Mouse (Mus musculus) testis, postnatal 10 days (tissue): Measurements from ENCODE around the gene Gtse1.
A peak's percentile ranks its signal among the peaks of the same experiment; 100 is the strongest.
"Not testable (repeated sequence)": the region's sequence is repeated elsewhere in the genome, so short reads cannot be mapped to it uniquely, and the experiment has no call there.

Source experiments
- DNase-seq: peaks from one replicate; pipeline ENCODE4 v3.0.0; 2021; ENCODE audit warnings: low spot score

The Gtse1 gene

DNA sequence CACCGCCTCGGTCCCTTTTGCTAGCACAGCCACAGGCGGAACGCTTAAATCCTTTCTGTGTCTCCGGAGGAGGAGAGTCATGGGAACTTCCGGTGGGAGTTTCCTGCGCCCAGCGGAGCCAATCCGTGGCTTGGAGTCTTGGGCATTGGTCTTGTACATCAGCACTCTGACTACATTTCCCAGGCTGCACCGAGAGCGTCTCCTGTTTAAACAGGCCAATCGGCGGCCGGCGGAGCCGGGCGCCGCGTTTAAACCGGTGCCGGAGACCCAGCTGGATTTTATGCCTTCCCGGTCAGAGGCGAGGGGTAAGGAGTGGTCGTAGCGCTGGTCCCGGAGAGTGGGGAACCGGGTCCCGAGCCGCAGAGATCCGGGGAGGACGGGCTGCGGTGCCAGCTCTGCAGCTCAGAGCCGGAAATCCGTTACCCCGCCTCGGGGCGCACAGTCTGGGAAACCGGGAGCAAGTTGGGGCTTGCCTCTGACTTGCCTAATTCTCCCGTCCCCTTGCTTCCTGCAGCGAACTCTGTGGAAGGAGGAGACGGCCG is at the start of gene Gtse1:
Gene Gtse1, plus strand, starts transcription at position 256 of the 542 bp plus-strand sequence.
- peak; percentile 91 for DNase-seq

DNA sequence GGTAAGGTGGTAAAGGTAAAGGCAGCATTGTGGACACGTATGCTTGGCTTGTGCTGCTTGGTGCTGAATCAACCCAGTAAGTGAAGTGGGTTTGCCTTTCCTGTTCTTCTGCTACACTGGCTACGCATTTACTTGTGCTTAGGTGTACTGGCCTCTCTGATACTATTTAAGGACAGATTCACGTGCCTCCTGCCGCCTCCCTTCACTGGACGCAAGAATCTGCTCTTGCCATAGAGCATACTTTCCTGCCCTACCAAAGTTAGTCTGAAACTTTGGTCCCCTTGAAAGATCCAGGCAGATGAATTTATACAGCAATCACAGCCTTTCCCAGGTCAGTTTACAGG is 49.1 kb upstream of the Gtse1 start:
- DNase-seq, result no peak

DNA sequence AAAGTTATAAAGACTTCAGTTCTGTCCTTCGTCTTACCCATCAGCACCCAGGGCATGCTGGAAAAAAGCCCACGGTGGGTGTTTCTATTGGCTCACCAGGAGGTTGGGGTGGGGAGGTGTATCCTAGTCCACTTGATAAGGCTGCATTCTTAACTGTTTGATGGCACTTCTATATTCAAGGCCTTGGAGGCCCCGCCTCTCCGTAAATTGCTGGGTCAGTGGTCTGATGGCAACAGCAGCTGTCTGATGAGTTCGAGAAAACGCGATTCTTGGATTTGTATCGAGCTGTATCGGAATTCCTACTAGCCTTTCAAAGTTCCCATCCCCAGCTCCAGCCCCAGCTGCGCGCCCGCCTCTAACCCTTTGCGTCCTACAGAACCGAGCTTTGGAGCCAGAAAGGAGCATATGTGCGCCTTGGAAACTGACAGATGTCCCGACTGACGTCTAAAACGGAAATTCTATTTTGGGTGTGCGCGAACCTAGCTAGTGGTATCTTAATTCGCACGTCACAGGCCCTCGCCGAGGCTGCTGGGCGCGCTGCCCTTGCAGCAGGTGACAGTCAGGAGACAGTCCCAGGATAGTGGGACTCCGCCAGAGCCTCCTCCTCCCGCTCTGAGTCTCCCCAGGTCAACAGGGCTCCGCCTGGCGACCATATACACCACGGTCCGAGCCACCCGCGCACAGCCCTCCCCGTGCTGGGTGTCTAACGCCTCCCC is 48.6 kb upstream of the Gtse1 start:
- peak; percentile 68 for DNase-seq

DNA sequence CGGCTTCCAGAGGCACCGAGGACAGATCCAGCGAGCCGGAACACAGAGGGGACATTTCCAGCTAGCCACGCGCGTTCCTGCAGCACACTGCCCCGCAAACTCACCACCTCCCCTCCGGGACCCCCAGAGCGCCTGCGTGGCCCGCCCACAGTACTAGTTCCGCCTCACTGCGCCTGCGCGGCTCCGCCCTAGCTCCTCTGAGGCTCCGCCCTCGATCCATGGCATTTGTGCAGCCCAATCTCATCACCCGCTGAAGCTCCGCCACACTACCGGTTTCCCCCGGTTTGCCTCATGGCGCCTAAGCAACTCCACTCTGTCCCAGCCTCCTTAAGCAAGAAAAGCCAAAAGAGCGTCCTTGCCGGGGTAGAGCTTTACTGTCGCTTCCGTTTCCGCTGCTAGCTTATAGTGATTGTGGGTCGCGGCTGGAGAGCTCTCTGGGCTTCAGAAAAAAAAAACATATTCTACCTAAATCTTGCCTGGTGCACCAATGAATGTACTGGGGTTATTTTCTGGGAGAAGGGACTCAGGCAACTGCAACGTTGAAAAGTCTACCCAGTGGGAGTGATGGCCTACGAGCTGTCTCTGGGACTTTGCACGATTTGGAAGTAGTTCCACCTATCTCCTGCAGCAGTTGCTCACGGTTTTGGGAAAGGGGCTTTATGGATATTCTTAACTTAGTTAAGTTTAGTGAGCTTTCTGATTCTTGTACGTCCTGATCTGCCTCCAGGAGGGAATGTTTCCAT is 47.8 kb upstream of the Gtse1 start, which contains the start of gene Cdpf1:
Gene Cdpf1, minus strand, starts transcription at position 163 of the 743 bp plus-strand sequence.
- DNase-seq, result peak; percentile 99

DNA sequence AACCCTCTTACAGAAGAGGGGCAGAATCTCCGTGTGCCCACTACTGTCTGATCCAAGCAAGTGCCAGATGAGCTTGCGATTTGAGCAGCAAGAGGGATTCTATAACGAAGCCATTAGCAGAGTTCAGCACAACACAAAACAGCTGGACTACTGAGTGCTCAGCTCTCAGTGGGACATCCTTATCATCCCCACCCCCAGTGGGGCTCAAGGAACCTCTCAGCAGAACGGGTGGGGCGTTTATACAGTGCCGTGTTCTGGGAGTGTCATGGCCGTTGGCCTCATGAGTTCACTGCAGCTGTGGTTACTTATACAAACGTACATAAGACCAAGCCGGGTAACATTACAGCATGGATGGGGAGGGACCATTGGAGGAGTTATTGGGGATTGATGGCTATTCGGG is 46.1 kb upstream of the Gtse1 start:
- no peak for DNase-seq

DNA sequence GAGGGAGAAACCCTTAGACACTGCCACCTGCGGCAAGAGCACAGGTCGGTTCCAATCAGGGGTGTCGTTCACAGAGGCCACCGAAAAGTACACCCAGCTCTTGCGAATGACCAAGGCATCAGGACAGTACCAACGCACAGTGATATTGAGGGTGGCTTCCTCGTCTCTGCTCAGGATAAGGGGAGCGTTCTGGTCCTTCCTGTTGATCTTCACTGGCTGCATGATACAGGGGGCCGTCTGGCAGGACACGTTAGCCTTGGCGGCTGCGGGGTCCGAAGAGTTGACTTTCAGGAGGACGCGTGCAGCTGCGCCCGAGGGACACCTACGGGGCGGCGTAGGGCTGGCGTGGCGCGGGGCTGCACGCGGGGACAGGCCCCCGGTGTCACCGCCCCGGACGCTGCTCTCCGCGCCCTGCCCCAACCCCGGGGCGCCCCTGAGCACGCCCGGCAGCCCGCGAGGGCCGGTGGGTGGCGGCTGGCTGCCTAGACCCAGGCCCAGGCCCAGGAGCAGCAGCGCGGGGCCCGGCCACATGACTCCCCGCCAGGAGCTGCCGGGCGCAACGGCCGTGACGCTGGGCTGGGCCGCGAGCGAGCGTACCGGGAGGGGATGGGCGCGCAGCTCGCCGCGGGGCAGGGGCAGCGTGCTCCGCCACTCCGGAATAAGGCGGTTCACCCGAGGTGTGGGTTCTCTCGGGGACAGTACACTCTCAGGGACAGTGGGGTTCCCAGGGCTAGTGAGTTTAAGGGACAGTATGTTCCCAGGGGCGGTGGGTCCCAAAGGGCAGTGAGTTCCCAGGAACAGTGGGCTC is 38.1 kb upstream of the Gtse1 start, which contains the start of gene Pkdrej:
Gene Pkdrej, minus strand, starts transcription at position 532 of the 808 bp plus-strand sequence.
- DNase-seq, result peak; percentile 68

DNA sequence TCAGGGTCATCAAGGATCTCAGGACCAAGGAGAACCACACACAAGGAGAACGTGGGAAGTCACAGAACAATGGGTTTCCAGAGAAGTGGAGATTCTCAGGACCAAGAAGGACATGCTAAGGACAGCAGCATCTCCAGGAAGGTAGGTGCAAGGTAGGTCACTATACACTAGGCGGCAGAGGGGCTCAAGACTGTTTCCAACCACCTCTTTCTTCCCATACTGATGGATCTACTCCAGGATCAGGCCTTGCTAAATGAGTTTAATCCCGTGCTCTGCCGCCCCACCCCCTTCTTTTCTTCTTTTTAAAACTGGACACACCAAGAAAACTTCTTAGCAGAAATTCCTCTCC is 37.6 kb upstream of the Gtse1 start:
- DNase-seq, result no peak

DNA sequence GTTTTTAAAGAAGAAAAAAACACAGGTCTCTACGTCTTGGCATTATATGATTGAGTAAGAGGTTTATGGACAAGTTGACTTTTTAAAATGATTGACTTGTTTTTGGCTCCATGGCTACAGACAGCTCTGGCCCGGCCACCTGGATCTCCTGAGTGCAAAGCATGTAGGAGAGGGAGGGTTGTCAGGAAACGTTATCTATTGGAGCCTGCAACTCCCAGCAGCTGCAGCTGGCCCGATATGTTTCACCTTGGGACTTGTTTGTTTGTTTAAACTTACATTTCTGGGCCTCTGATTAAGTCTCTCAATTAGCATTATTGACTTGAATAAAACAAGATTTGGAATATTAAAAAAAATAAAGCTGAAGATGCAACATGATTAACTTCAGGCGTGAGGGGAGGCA is 32.9 kb upstream of the Gtse1 start:
- DNase-seq, result no peak

DNA sequence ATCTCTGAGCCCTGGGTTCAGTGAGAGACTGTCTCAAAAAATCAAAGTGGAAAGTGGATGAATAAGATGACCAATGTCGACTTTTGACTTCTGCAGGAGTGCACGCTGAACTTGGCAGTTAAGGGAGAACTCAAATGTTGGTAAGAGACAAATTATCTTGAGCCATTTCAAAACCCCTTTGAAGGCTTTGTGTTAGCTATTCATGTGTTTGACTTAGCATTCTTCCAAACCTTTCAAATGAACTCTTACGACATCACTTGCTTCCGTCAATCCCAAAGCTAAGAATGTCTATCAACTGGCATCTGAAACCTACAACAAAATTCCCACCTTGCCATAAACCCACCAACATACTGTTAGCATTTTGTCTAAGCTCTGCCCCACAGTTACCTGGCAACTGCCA is 31.5 kb upstream of the Gtse1 start:
- DNase-seq, result no peak

DNA sequence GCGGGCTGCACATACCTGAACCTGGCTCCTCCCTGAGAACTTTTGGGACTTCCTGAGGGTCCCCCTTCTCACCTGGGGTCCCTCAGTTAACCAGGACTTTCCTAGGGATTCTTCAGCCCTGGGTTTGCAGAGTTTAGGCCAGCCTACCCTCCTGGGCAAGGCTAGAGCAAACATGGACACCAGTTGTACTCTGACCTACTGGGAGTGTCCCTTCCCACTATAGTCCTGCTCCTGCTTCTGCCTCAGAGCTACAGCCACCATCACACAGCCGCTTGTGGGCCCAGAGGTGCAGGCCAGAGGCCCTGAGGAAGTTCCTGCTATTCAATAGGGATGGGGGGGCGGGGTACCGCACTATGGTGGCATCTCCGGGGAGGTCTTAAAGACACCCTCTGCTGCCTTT is 30.1 kb upstream of the Gtse1 start:
- DNase-seq, result no peak

DNA sequence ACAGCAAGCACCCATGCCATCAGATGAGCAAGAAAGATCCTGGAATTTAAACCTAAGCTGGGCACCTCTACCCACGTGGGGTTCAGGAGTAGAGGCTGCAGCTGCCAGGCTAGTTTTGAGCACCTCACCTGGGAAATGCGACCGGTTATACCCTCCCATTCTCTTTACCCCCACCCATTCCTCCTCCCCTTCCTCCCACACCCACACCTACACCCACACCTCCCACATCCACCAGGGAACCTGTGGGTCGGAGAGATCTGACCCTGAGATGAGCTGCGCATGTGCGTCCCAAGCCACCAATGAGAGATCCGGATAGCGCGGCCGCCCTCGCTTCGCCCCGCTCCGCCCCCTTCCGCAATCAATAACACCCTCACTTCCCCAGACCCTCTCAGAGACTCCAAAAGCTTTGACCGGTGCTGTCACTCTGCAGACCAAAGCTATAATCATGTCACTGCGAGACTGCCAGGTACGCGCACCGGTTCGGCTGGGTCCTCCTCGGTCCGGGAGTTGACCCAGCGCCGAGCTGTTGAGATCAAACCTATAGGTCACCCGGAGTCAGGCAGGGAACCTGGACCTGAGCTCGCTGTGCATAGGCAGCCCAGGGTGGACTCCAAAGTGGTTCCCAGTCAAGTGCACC is 27.5 kb upstream of the Gtse1 start, which contains the start of gene Ttc38:
Gene Ttc38, plus strand, starts transcription at position 353 of the 637 bp plus-strand sequence.
- DNase-seq, result peak; percentile 85

DNA sequence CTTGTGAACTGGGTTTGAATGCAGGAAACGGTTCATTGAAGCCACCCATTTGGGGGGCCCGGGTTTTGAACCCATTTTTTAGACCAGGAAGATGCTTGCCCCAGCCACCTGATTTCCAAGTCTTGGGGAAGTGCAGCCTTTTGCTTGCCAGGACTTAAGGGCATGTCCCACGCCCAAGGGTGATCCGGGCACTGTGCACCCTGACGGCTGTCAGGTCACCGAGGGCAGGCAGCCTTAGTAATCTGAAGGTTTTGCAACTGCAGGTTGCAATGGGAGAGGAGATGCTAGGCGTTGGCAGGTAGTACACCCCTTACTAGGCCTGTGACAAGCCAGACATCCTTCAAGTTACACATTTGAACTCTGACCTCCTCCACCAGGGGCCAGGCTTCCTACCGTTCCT is 26.9 kb upstream of the Gtse1 start:
- no peak for DNase-seq

DNA sequence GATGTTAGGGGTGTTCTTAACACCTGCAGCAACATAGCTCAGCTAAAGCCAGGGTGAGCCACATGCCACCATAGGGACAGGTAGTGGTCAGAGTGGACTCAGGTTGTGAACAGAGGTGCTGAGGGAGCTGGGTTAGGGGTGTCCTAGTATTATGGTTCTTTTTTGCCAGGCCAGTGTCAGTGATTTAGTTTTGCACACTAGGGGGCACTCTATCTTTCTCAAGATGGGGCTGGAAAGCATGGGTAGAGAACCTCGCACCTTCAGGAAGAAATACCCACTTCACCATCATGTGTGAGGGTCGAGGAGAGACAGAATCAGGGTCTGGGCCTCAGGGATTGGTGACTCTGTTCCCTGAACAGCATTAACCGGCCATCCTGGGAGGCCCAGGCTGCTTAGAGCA is 24.2 kb upstream of the Gtse1 start:
- DNase-seq, result no peak

DNA sequence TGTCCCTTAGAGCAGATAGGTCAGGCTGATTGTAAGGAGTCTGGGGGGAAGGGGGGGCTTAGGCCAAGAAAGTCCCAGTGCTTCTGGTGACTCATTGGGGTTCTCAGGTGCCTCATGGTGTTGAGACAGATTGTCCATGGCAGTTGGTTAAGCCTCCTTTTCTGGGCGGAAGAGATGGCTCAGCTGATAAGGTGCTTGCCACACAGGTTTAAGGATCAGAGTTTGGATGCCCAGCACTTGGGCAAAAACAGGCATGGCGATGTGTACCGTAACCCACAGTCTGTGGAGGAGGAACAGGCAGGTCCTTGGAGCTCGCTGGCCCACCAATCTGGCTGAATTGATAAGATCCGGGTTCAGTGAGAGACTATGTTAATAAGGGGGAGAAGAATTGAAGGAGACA is 22.7 kb upstream of the Gtse1 start:
- no peak for DNase-seq

DNA sequence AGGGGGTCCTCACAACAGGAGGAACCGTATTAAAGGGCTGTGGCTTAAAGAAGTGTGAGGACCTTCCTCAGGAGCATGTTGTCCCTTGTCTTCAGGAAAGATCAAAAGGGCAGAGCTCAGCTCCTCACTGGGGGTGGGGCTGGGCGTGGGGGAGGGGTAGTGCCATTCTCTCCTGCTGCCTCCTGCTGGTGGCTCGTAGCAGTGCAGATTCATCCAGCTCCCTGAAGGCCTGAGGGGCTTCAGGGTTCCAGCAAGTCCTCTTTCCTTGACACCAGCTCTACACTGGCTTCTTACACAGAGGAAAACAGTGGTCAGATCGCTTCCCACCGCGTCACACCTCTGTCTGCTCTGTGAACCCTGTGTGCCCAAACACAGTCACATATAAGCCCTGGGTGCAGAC is 18.6 kb upstream of the Gtse1 start:
- peak; percentile 70 for DNase-seq

DNA sequence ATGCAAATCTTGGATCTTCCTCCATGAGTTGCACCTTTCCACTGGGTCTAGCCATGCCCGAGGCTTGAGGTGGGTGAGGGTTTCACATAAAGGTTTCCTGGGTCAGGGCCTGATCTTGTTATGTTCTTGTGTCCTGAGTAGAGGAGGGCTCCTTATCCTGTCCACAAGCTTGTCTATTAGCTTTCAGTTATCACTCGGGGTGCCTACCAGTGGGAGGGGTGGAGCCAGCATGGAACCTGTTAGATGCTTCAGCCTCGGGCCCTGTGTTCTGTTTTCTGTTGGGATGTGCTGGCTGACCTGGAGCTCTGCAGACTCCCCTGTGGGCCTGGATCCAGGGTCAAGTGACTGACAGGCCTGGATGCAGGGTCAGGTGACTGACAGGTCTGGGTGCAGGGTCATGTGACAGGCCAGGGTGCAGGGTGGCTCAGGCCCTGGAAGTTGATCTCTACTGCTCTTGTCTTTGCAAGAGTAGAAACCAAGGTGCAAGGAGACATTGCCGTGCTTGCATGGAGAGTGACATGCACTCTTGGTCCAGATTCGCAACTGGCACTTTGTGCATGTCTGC is 17.7 kb upstream of the Gtse1 start:
- no peak for DNase-seq

DNA sequence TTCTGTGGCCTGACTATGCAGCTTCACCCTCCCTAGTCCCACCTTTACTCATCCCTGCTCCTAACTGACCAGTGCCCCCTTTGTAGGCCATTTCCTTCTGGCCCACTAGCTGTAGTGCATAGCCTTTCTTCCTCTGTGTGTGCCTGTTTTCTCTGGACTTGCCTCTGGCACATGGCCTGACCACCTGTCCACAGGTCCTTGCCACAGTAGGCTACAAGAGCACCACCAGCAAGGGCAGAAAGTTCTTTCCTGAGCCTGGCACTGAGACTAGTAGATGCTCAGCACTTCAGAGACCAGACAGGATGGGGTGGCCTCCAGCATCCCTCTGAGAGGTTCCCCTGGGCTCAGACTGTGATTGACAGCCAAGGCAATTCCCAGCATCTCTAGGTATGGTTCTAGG is 14.5 kb upstream of the Gtse1 start:
- no peak for DNase-seq

DNA sequence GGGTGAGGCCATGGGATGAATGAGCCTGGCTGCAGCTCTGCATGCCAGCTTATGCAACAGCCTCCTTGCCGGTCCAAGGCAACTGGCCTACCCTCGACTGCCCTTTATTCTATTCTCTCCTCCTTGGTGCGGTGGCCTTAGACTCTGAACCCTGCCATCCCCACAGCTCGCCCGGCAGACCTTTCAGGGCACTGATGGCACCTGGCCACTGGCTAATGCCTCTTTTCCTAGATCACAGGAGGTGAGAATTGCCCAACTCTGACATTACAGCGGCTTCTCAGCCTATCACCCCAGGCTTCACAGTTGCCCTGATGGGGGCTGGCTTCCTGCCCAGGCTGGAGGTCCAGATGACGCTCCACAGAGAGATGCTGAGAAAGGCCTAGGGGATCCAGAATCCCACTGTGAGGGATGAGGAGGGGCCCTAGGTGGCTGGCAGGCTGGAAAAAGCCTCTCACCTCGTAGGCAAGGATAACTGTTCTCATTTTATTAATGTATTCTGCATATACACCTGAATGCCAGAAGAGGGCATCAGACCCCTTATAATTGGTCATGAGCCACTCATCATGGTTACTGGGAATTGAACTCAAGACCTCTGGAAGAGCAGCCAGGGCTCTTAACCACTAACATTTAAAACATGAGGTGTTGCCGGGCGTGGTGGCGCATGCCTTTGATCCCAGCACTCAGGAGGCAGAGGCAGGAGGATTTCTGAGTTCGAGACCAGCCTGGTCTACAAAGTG is 7.7 kb upstream of the Gtse1 start:
- DNase-seq, result no peak

DNA sequence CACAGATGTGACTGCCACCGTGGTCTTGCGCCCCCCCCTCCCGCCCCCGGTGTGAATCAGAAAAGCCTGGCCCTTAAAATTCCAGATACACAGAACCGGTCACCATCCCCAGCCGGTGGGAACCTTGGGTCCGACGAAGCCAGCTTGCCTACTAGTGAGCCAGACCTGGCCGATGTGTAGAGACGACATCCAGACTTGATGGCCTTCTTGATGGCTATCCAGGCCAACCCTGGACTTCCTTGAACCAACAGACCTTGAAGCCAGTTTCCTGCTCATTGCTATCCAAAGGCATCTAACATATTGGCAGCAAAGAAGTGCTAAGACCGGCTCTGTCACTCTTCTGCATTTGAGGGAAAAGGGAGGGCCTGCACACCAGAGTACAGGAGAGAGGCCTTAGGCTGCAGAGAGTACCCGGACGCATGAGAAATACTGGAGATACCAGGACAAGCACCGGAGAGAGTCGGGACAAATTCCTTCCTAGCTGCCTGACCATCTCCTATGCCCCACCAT is 510 bp upstream of the Gtse1 start:
- DNase-seq, result no peak

DNA sequence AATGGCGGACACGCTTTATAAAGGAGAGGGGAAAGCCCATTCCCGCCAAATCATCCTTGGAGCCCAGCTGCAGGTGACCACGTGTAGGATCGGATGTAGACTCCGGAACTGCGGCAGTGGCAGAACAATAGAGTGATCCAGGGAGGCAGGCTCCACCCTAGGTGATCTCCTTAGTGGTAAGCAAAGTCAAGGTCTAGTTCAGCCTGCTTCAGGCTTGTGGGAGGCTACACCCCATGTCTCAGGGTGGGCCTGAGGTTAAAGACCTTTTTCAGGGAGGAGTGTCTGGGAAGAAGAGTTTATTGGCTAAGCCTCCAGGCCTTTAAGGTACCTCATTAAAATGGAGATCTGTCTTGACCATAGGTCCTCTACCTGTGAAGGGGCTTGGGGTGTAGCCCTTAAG is 6.4 kb downstream of the Gtse1 start:
- DNase-seq, result not testable (repeated sequence)

DNA sequence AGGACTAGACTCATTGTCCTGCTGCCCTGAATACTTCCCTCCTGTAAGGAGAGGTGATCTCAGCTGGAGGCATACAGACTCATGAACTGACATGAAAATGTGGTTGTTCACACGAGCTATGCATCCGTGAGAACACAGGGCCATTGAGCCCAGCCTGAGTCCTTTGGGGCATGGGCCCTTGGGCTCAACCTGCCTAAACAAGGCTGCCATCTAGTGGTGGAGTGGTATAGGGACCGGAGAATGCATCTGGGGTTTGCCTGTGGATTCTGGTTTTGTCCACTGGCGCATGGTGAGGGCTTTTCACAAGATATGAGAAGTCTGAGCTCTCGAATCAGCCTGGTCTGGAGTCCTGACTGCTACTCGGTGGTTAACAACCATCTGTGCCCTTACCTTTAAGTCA is 8.2 kb downstream of the Gtse1 start:
- DNase-seq, result peak; percentile 72
